Mouse (Mus musculus): Measurements from ENCODE around the gene Tcf7. TPM values are rescaled to one million over a fixed set of nuclear protein-coding genes. Genes with fewer than 3 reads are reported as not detected.

Tcf7 gene
- polyA plus RNA-seq, 1 experiment from 2014 or later = 9.5 TPM

GRCm38 (mm10) chr11:52310709-52311108 is 27.9 kb upstream of the Tcf7 start:
- Histone ChIP-seq H3K36me3 (ENCODE audit: control insufficient read depth, insufficient read depth, low read length) (no peaks in the 10 kb centered on the region), H3K9me3 (ENCODE audit: control insufficient read depth, low read length) (no peaks in the 10 kb centered on the region), H3K4me1 (replicated peaks; ENCODE audit: control insufficient read depth, insufficient read depth, low read length) (no peaks in the 10 kb centered on the region), H3K4me3 (ENCODE audit: low read depth, low read length) (no peak overlapping the region), H3K9ac (ENCODE audit: low read length) (no peak overlapping the region), H3K4me2 (ENCODE audit: low read length) (no peak overlapping the region), H3K27ac (ENCODE audit: low read depth) (no peak overlapping the region), H3K27me3 (replicated peaks; ENCODE audit: control insufficient read depth, insufficient read depth, low read length) (no peaks in the 10 kb centered on the region; the same call in 1 of the 2 replicates)
- ATAC-seq (replicated peaks; ENCODE audit: low FRiP score, low TSS enrichment, low read depth) (no peak), DNase-seq (ENCODE audit: low spot score) (no peak)
- 77% methylated on average over 14 of the region's 14 CpGs for WGBS

GRCm38 (mm10) chr11:52309487-52309886 is 26.7 kb upstream of the Tcf7 start:
- H3K27me3 ChIP-seq (replicated peaks; ENCODE audit: control insufficient read depth, insufficient read depth, low read length) = no peaks in the 10 kb centered on the region; the same call in 1 of the 2 replicates
- no peaks in the 10 kb centered on the region for H3K9me3 ChIP-seq (ENCODE audit: control insufficient read depth, low read length)
- ATAC-seq (replicated peaks; ENCODE audit: low FRiP score, low TSS enrichment, low read depth) (no peak), DNase-seq (ENCODE audit: low spot score) (no peak)
- 64% methylated on average over 3 of the region's 3 CpGs for WGBS
- H3K4me2 ChIP-seq (ENCODE audit: low read length) = no peak overlapping the region
- no peak overlapping the region for H3K4me3 ChIP-seq (ENCODE audit: low read depth, low read length)
- no peaks in the 10 kb centered on the region for H3K4me1 ChIP-seq (replicated peaks; ENCODE audit: control insufficient read depth, insufficient read depth, low read length)
- no peaks in the 10 kb centered on the region for H3K36me3 ChIP-seq (ENCODE audit: control insufficient read depth, insufficient read depth, low read length)
- H3K27ac ChIP-seq (ENCODE audit: low read depth) = no peak overlapping the region
- no peak overlapping the region for H3K9ac ChIP-seq (ENCODE audit: low read length)

DNA sequence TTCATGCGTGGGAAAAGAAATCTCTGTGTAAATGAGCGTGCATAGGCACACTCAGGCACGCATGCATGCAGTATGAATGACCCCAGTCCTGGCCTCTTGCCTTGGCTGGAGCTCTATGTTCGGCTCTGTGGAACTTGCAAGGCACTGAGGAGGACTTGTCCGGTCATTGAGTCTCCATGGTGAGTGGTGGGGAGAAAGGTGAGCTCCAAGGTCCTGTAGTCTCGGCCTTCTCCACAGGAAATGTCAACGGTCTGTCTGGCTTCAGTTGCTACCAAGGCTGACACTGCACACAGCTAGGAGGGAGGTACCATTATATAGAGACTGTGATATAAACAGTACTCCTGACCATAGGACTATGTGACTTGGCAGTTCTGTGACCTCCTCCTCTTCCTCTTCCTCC is 23.6 kb upstream of the Tcf7 start:
- H3K27me3 ChIP-seq (replicated peaks; ENCODE audit: control insufficient read depth, insufficient read depth, low read length) = no peaks in the 10 kb centered on the region
- H3K4me2 ChIP-seq (ENCODE audit: low read length) = no peak overlapping the region
- WGBS = 77% methylated on average over 7 of the region's 7 CpGs
- H3K9me3 ChIP-seq (ENCODE audit: control insufficient read depth, low read length) = no peaks in the 10 kb centered on the region
- H3K4me3 ChIP-seq (ENCODE audit: low read depth, low read length) = no peak overlapping the region
- no peak overlapping the region for H3K27ac ChIP-seq (ENCODE audit: low read depth)
- ATAC-seq (replicated peaks; ENCODE audit: low FRiP score, low TSS enrichment, low read depth) (no peak), DNase-seq (ENCODE audit: low spot score) (no peak)
- H3K36me3 ChIP-seq (ENCODE audit: control insufficient read depth, insufficient read depth, low read length) = no peaks in the 10 kb centered on the region
- no peak overlapping the region for H3K9ac ChIP-seq (ENCODE audit: low read length)
- no peaks in the 10 kb centered on the region for H3K4me1 ChIP-seq (replicated peaks; ENCODE audit: control insufficient read depth, insufficient read depth, low read length)

- WGBS = 53% methylated on average over 4 of the region's 4 CpGs
- Histone ChIP-seq H3K4me1 (replicated peaks; ENCODE audit: control insufficient read depth, insufficient read depth, low read length) (no peaks in the 10 kb centered on the region), H3K36me3 (ENCODE audit: control insufficient read depth, insufficient read depth, low read length) (no peaks in the 10 kb centered on the region), H3K9ac (ENCODE audit: low read length) (no peak overlapping the region), H3K27ac (ENCODE audit: low read depth) (no peak overlapping the region), H3K27me3 (replicated peaks; ENCODE audit: control insufficient read depth, insufficient read depth, low read length) (no peaks in the 10 kb centered on the region), H3K4me3 (ENCODE audit: low read depth, low read length) (no peak overlapping the region), H3K9me3 (ENCODE audit: control insufficient read depth, low read length) (no peaks in the 10 kb centered on the region), H3K4me2 (ENCODE audit: low read length) (no peak overlapping the region)
- ATAC-seq (replicated peaks; ENCODE audit: low FRiP score, low TSS enrichment, low read depth) = no peak
- DNase-seq (ENCODE audit: low spot score) = no peak
These were observed 22.5 kb upstream of the Tcf7 start for GRCm38 (mm10) chr11:52305266-52305665.

- H3K9ac ChIP-seq (ENCODE audit: low read length) = no peak overlapping the region
- no peaks in the 10 kb centered on the region for H3K9me3 ChIP-seq (ENCODE audit: control insufficient read depth, low read length)
- no peak overlapping the region for H3K4me2 ChIP-seq (ENCODE audit: low read length)
- H3K4me3 ChIP-seq (ENCODE audit: low read depth, low read length) = no peak overlapping the region
- H3K27ac ChIP-seq (ENCODE audit: low read depth) = no peak overlapping the region
- no peaks in the 10 kb centered on the region for H3K27me3 ChIP-seq (replicated peaks; ENCODE audit: control insufficient read depth, insufficient read depth, low read length)
- ATAC-seq (replicated peaks; ENCODE audit: low FRiP score, low TSS enrichment, low read depth) (no peak), DNase-seq (ENCODE audit: low spot score) (no peak)
- no peaks in the 10 kb centered on the region for H3K36me3 ChIP-seq (ENCODE audit: control insufficient read depth, insufficient read depth, low read length)
- 91% methylated on average over 3 of the region's 3 CpGs for WGBS
- no peaks in the 10 kb centered on the region for H3K4me1 ChIP-seq (replicated peaks; ENCODE audit: control insufficient read depth, insufficient read depth, low read length)
These were observed 19.9 kb upstream of the Tcf7 start for GRCm38 (mm10) chr11:52302668-52303067.

GRCm38 (mm10) chr11:52299687-52300086 is 16.9 kb upstream of the Tcf7 start:
- Histone ChIP-seq H3K9me3 (ENCODE audit: control insufficient read depth, low read length) (no peaks in the 10 kb centered on the region), H3K27me3 (replicated peaks; ENCODE audit: control insufficient read depth, insufficient read depth, low read length) (no peaks in the 10 kb centered on the region), H3K36me3 (ENCODE audit: control insufficient read depth, insufficient read depth, low read length) (no peaks in the 10 kb centered on the region), H3K9ac (ENCODE audit: low read length) (no peak overlapping the region), H3K4me3 (ENCODE audit: low read depth, low read length) (no peak overlapping the region), H3K4me1 (replicated peaks; ENCODE audit: control insufficient read depth, insufficient read depth, low read length) (no peaks in the 10 kb centered on the region), H3K27ac (ENCODE audit: low read depth) (no peak overlapping the region), H3K4me2 (ENCODE audit: low read length) (no peak overlapping the region)
- ATAC-seq (replicated peaks; ENCODE audit: low FRiP score, low TSS enrichment, low read depth) (no peak), DNase-seq (ENCODE audit: low spot score) (no peak)
- 72% methylated on average over 7 of the region's 7 CpGs for WGBS

GRCm38 (mm10) chr11:52298955-52299354 is 16.1 kb upstream of the Tcf7 start:
- Histone ChIP-seq H3K4me1 (replicated peaks; ENCODE audit: control insufficient read depth, insufficient read depth, low read length) (no peaks in the 10 kb centered on the region), H3K36me3 (ENCODE audit: control insufficient read depth, insufficient read depth, low read length) (no peaks in the 10 kb centered on the region)
- 77% methylated on average over 9 of the region's 9 CpGs for WGBS

GRCm38 (mm10) chr11:52297352-52297751 is 14.5 kb upstream of the Tcf7 start:
- peak; percentile 68; the same call in 1 of the 2 replicates for ATAC-seq (replicated peaks; ENCODE audit: low FRiP score, low TSS enrichment, low read depth)
- peak; percentile 91 for DNase-seq (ENCODE audit: low spot score)
- no peaks in the 10 kb centered on the region for H3K4me1 ChIP-seq (replicated peaks; ENCODE audit: control insufficient read depth, insufficient read depth, low read length)
- H3K27ac ChIP-seq (ENCODE audit: low read depth) = no peak overlapping the region
- H3K27me3 ChIP-seq (replicated peaks; ENCODE audit: control insufficient read depth, insufficient read depth, low read length) = no peaks in the 10 kb centered on the region
- H3K9ac ChIP-seq (ENCODE audit: low read length) = no peak overlapping the region
- no peaks in the 10 kb centered on the region for H3K36me3 ChIP-seq (ENCODE audit: control insufficient read depth, insufficient read depth, low read length)
- no peaks in the 10 kb centered on the region for H3K9me3 ChIP-seq (ENCODE audit: control insufficient read depth, low read length)
- no peak overlapping the region for H3K4me2 ChIP-seq (ENCODE audit: low read length)
- WGBS = 12% methylated on average over 9 of the region's 9 CpGs
- H3K4me3 ChIP-seq (ENCODE audit: low read depth, low read length) = no peak overlapping the region

More at GRCm38 (mm10) chr11:52298955-52299354, 16.1 kb upstream of the Tcf7 start:
- H3K27me3 ChIP-seq (replicated peaks; ENCODE audit: control insufficient read depth, insufficient read depth, low read length) = no peaks in the 10 kb centered on the region
- H3K27ac ChIP-seq (ENCODE audit: low read depth) = no peak overlapping the region
- H3K9ac ChIP-seq (ENCODE audit: low read length) = no peak overlapping the region
- ATAC-seq (replicated peaks; ENCODE audit: low FRiP score, low TSS enrichment, low read depth) (no peak), DNase-seq (ENCODE audit: low spot score) (no peak)
- no peaks in the 10 kb centered on the region for H3K9me3 ChIP-seq (ENCODE audit: control insufficient read depth, low read length)
- H3K4me3 ChIP-seq (ENCODE audit: low read depth, low read length) = no peak overlapping the region
- no peak overlapping the region for H3K4me2 ChIP-seq (ENCODE audit: low read length)

GRCm38 (mm10) chr11:52294103-52294502 is 11.3 kb upstream of the Tcf7 start:
- no peaks in the 10 kb centered on the region for H3K27me3 ChIP-seq (replicated peaks; ENCODE audit: control insufficient read depth, insufficient read depth, low read length)
- ATAC-seq (replicated peaks; ENCODE audit: low FRiP score, low TSS enrichment, low read depth) (no peak), DNase-seq (ENCODE audit: low spot score) (no peak)
- H3K36me3 ChIP-seq (ENCODE audit: control insufficient read depth, insufficient read depth, low read length) = no peaks in the 10 kb centered on the region
- 85% methylated on average over 9 of the region's 9 CpGs for WGBS
- H3K4me2 ChIP-seq (ENCODE audit: low read length) = no peak overlapping the region
- H3K4me3 ChIP-seq (ENCODE audit: low read depth, low read length) = no peak overlapping the region
- no peak overlapping the region for H3K9ac ChIP-seq (ENCODE audit: low read length)
- H3K4me1 ChIP-seq (replicated peaks; ENCODE audit: control insufficient read depth, insufficient read depth, low read length) = no peaks in the 10 kb centered on the region
- no peaks in the 10 kb centered on the region for H3K9me3 ChIP-seq (ENCODE audit: control insufficient read depth, low read length)
- H3K27ac ChIP-seq (ENCODE audit: low read depth) = no peak overlapping the region

Measured in intestine, embryonic 14.5 days (tissue).